Mouse (Mus musculus) hindbrain, postnatal 0 days (tissue): Measurements from ENCODE around the gene Adcy5. TPM values are rescaled to one million over a fixed set of nuclear protein-coding genes. Genes with fewer than 3 reads are reported as not detected.

ENCODE experiments used
- ATAC-seq: fragments of 200-750 bp; cut with Nextera tagmentation; 2 replicates; pipeline ENCODE4 v1.8.0; 2017; ENCODE audit warnings: mild to moderate bottlenecking, moderate TSS enrichment, moderate library complexity
- DNase-seq: peaks from one replicate; pipeline ENCODE4 v3.0.0-alpha.2; 2015; ENCODE audit warnings: low spot score
- H3K27ac ChIP-seq: fragments of 300-500 bp; sonication (generic); 2 replicates; pipeline ENCODE4 v1.5.1; 2014; ENCODE audit warnings: mild to moderate bottlenecking
- H3K27me3 ChIP-seq: fragments of 300-500 bp; sonication (generic); 2 replicates; pipeline ENCODE4 v1.6.1; 2014; ENCODE audit warnings: low read length, mixed read lengths; ENCODE audit not compliant: insufficient read depth
- H3K36me3 ChIP-seq: fragments of 300-500 bp; sonication (generic); 2 replicates; pipeline ENCODE4 v1.6.1; 2014; ENCODE audit warnings: low read length, mixed read lengths; ENCODE audit not compliant: insufficient read depth
- H3K4me1 ChIP-seq: fragments of 300-500 bp; sonication (generic); 2 replicates; pipeline ENCODE4 v1.6.1; 2014; ENCODE audit warnings: antibody characterized with exemption, low read length, mixed read lengths; ENCODE audit not compliant: insufficient read depth
- H3K4me2 ChIP-seq: fragments of 300-500 bp; sonication (generic); 2 replicates; pipeline ENCODE4 v1.6.1; 2014; ENCODE audit warnings: low read depth, mild to moderate bottlenecking, low read length, moderate library complexity, mixed read lengths
- H3K4me3 ChIP-seq: fragments of 300-500 bp; sonication (generic); 2 replicates; pipeline ENCODE4 v1.5.1; 2014; ENCODE audit warnings: low read length
- H3K9ac ChIP-seq: fragments of 300-500 bp; sonication (generic); replicated peaks from 2 replicates; pipeline ENCODE4 v1.6.1; 2014; ENCODE audit warnings: mild to moderate bottlenecking, low read length, moderate library complexity, mixed read lengths
- H3K9me3 ChIP-seq: fragments of 300-500 bp; sonication (generic); 2 replicates; pipeline ENCODE4 v1.6.1; 2016; ENCODE audit warnings: low read length, mixed read lengths
- CTCF ChIP-seq: IDR thresholded peaks from 2 replicates; pipeline ENCODE4 v1.5.1; 2016; ENCODE audit warnings: antibody characterized with exemption, control low read depth, low read depth
- WGBS: fragments of 180-500 bp; shearing (Covaris S2); extraction: QIAGEN DNeasy Blood & Tissue Kit; methylation state at CpG from one replicate; pipeline ENCODE4 v1.1.7; 2014; 5-methylcytosine and 5-hydroxymethylcytosine counted together
- polyA plus RNA-seq: library from polyadenylated mRNA; unstranded; fragments of >200 nt; fragmentation: Nextera tagmentation; extraction: Ambion mirVana; gene quantifications from 2 replicates; pipeline ENCODE4 v1.2.1, GENCODE M21; 2015
- total RNA-seq: library from RNA; depleted of rRNA; stranded (reverse); fragments of >200 nt; gene quantifications from 2 replicates; pipeline ENCODE4 v1.2.3, GENCODE M21; 2014

The Adcy5 gene
- total and polyA plus RNA-seq, 2 experiments from 2014 or later, result 6.3 to 85.5 TPM

- Histone ChIP-seq H3K4me1 (peaks cover 5% of the 10 kb centered on the region), H3K36me3 (no peaks in the 10 kb centered on the region), H3K27ac (no peak overlapping the region), H3K9me3 (no peaks in the 10 kb centered on the region), H3K9ac (no peak overlapping the region), H3K4me2 (no peak overlapping the region), H3K4me3 (no peak overlapping the region), H3K27me3 (no peaks in the 10 kb centered on the region)
- no peak for TF ChIP-seq CTCF
- ATAC-seq, result no peak
- no peak for DNase-seq
- WGBS, result 87% methylated on average over 5 of the region's 5 CpGs
Measured at GRCm38 (mm10) chr16:35113496-35113895, 41.2 kb upstream of the Adcy5 start.

- Histone ChIP-seq H3K27ac (no peak overlapping the region), H3K9me3 (no peaks in the 10 kb centered on the region), H3K4me2 (no peak overlapping the region), H3K27me3 (no peaks in the 10 kb centered on the region), H3K36me3 (no peaks in the 10 kb centered on the region), H3K4me1 (no peaks in the 10 kb centered on the region), H3K4me3 (no peak overlapping the region), H3K9ac (no peak overlapping the region)
- no peak for TF ChIP-seq CTCF
- no peak for ATAC-seq
- 73% methylated on average over 7 of the region's 7 CpGs for WGBS
- DNase-seq, result no peak
Measured at GRCm38 (mm10) chr16:35116328-35116956, 38.2 kb upstream of the Adcy5 start.

GRCm38 (mm10) chr16:35117436-35117835, 37.2 kb upstream of the Adcy5 start:
- Histone ChIP-seq H3K4me2 (no peak overlapping the region), H3K9ac (no peak overlapping the region), H3K27me3 (no peaks in the 10 kb centered on the region), H3K27ac (no peak overlapping the region), H3K4me3 (no peak overlapping the region), H3K36me3 (no peaks in the 10 kb centered on the region), H3K9me3 (no peaks in the 10 kb centered on the region), H3K4me1 (no peaks in the 10 kb centered on the region)
- 62% methylated on average over 7 of the region's 7 CpGs for WGBS
- DNase-seq (no peak), ATAC-seq (no peak)
- TF ChIP-seq CTCF, result no peak

DNA sequence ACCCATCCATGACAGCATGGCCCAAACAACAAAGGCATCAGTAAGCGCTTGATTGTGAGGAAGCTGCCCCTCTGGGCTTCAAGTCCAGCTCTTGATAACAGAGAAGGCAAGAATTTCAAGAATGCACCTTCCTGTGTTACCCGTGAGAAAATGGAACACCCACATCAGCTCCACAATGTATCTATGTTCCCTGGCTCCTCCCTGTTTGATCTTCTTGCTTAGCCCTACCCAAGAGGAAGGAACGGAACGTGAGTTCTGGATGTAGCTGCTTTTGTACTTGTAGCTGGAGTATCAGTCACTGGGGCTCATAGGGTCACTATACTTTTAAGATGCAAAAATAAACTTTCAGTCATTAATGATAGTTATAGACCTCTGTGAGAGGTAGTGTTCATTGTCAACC, 34.1 kb upstream of the Adcy5 start:
- ATAC-seq (no peak), DNase-seq (no peak)
- H3K27ac ChIP-seq, result no peak overlapping the region
- no peak for TF ChIP-seq CTCF
- H3K4me1 ChIP-seq, result no peaks in the 10 kb centered on the region
- no peak overlapping the region for H3K4me3 ChIP-seq
- no peaks in the 10 kb centered on the region for H3K9me3 ChIP-seq
- H3K9ac ChIP-seq, result no peak overlapping the region
- H3K27me3 ChIP-seq, result no peaks in the 10 kb centered on the region
- H3K4me2 ChIP-seq, result no peak overlapping the region
- 81% methylated on average over 4 of the region's 4 CpGs for WGBS
- no peaks in the 10 kb centered on the region for H3K36me3 ChIP-seq

DNA sequence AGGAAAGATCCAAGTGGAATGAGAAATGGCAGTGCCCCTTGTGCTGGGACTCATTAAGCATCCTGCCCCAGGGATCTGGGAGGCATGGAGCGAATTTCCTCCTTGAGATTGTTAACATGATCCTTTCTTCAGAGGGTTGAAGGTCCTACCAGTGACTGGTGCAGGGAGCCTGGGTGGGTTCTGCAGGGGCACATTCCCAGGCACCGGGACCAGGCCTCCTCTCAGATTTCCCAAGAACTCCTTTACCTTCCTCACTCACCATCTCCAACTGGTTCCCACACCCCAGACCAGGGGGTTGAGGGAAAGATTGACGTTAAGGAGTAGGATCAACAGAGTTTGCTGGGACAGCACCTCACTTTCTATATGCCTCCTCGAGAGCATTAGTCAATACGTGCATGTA, 27.4 kb upstream of the Adcy5 start:
- Histone ChIP-seq H3K27me3 (no peaks in the 10 kb centered on the region), H3K4me2 (no peak overlapping the region), H3K9ac (no peak overlapping the region), H3K4me3 (no peak overlapping the region), H3K36me3 (no peaks in the 10 kb centered on the region), H3K4me1 (no peaks in the 10 kb centered on the region), H3K9me3 (no peaks in the 10 kb centered on the region), H3K27ac (no peak overlapping the region)
- 93% methylated on average over 5 of the region's 5 CpGs for WGBS
- no peak for ATAC-seq
- no peak for TF ChIP-seq CTCF
- DNase-seq, result no peak

- Histone ChIP-seq H3K4me2 (no peak overlapping the region), H3K4me1 (no peaks in the 10 kb centered on the region), H3K27me3 (no peaks in the 10 kb centered on the region), H3K9ac (no peak overlapping the region), H3K36me3 (no peaks in the 10 kb centered on the region), H3K27ac (no peak overlapping the region), H3K4me3 (no peak overlapping the region), H3K9me3 (no peaks in the 10 kb centered on the region)
- no peak for DNase-seq
- no peak for TF ChIP-seq CTCF
- no peak for ATAC-seq
- 80% methylated on average over 3 of the region's 3 CpGs for WGBS
Measured at GRCm38 (mm10) chr16:35130172-35130571, 24.5 kb upstream of the Adcy5 start.

DNA sequence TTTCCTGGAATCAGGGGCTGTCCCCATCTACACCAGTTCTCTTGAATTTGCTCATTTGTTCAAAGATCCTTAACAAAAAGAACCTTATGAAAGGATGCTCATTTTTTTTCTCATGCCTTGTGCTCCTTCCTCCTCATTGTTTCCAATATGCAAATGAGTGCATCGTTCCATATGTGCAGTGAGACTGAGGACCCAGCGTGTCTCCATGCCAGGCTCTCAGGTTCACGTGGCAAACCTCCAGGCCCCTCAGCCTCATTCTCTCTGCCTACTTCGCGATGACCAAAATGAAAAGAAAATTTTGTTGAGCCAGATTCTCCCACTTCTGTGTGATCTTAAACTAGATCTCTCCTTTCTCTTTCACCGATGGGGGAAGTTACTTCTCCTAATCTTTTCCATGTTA, 15.3 kb upstream of the Adcy5 start:
- no peak for ATAC-seq
- Histone ChIP-seq H3K27me3 (no peaks in the 10 kb centered on the region), H3K9ac (no peak overlapping the region), H3K4me2 (no peak overlapping the region), H3K4me3 (no peak overlapping the region), H3K27ac (peak overlapping the region; percentile 68; the same call in 1 of the 2 replicates), H3K9me3 (no peaks in the 10 kb centered on the region), H3K36me3 (no peaks in the 10 kb centered on the region), H3K4me1 (peaks cover 10% of the 10 kb centered on the region; the same call in 1 of the 2 replicates)
- TF ChIP-seq CTCF, result no peak
- 29% methylated on average over 6 of the region's 6 CpGs for WGBS
- peak; percentile 42 for DNase-seq
